Mouse (Mus musculus): Measurements from ENCODE around the gene Pgam2.

Gene Pgam2

DNA sequence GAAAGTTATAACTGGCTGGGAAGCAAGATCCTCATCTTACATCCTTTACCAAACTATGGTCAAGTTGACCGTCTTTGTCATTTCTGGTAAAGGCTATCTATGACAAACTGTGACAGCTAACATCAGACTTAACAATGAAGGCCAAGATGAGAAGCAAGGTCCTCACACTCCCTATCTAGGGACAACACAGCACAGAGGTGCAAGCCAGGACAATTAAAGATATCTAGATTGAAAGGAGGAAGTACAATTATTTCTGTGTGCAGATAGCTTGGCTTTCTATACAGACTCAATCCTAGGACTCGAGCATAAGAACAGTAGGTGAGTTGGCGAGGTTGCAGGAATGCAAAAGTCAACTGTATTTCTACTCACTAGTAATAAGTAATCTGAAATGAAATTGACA lies 2.2 kb upstream of the Pgam2 start:
- DNase-seq (ENCODE audit: low spot score in 2 of 2): no peak

DNA sequence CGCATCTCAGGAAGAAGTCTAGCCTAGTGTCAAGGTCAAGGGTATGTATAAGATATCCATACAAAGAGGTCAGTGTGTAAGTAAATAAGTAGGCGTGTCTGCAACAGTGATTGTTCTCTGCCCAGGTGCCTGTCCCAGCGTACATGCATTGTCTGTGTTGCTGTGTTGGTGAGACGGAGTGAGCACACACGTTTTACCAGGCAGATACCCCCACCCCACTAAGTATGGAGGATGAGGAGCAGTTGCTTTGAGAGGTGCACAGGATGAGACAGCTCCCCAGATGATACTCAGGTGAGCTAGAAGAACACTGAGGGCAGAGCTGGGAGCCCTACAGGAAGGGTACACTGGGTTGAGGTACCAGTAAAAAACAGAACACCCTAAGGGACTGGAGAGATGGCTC lies 641 bp upstream of the Pgam2 start:
- DNase-seq (ENCODE audit: low spot score in 2 of 2): no peak

GRCm38 (mm10) chr11:5802457-5803217 lies 896 bp downstream of the Pgam2 start:
- no peak for DNase-seq (ENCODE audit: low spot score in 2 of 2)

- DNase-seq (ENCODE audit: low spot score in 2 of 2): no peak
These were observed 1.5 kb downstream of the Pgam2 start for GRCm38 (mm10) chr11:5802005-5802404.

DNA sequence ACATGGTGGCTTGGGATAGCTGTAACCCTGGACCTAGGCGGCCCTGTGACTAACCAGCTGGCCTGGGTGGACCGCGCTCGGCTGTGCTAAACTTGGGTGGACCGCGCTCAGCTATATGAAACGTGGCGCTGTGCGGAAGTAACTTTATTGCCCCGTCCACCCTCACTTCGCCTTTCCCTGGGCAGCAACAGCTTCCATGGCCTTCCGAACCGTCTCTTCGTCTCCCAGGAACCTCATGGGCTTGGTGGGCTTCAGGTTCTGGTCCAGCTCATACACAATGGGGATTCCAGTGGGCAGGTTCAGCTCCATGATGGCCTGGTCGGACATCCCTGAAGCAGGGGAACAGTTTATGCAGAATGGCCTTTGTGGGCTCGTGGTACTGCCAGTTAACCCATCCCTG lies 2.0 kb downstream of the Pgam2 start:
- no peak for DNase-seq (ENCODE audit: low spot score in 2 of 2)

DNA sequence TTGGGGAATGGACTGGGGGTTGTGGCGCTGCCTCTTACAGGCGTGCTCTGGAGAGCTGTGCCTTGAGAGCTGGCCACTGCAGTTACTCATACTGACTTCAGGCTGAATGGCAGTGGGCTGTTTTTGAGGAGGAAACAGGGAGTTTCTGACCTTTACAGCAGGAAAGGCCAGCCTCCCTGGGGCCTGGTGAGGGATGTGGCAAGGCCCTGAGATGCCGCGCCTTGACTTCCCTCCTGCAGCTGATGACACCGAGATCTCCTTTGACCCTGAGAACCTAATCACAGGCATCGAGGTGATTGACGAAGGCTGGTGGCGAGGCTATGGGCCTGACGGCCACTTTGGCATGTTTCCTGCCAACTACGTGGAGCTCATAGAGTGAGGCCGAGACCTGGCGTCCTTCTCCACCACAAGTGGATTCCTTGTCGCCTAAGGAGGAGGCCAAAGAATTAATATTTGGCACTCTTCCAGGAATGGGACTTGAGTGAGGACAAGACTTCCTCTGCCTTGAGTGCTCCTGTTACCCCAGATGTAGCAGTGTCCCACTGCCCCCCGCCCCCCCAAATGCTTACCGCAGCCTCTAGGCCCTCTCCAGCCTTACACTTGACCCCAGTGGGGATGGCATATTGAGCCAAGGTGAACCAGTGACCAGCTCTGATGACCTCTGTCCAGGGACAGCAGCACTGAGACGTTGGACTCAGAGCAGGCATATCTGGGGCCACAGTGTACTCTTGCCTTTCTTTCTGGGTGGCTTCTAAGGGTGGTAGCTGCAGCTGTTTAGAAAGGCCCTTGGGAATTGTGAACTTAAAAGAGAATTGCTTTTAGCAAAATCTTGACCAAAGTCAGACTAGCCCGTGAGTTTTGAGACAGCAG lies 3.7 kb downstream of the Pgam2 start:
- DNase-seq (ENCODE audit: low spot score in 2 of 2): no peak

GRCm38 (mm10) chr11:5797928-5798327 lies 5.6 kb downstream of the Pgam2 start:
- DNase-seq (ENCODE audit: low spot score in 2 of 2): no peak

DNA sequence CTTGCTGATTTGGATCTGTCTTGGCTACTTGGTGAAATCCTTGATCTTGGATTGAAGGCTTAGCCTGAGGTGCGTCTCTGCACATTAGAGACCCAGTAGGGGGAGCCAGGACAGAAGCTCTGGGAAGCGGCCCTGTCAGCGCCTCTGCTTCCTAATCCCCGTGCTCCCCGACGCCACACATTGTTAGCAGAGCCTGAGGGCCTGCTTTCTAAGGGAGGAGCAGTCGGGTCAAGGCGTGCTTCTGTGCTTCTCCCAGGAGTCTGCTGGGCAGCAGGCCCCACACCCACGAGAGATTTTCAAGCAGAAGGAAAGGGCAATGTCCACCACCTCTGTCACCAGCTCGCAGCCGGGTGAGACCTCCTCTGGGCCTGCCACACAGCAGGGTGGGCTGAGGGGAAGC lies 6.2 kb downstream of the Pgam2 start:
- DNase-seq (ENCODE audit: low spot score in 2 of 2): no peak

DNA sequence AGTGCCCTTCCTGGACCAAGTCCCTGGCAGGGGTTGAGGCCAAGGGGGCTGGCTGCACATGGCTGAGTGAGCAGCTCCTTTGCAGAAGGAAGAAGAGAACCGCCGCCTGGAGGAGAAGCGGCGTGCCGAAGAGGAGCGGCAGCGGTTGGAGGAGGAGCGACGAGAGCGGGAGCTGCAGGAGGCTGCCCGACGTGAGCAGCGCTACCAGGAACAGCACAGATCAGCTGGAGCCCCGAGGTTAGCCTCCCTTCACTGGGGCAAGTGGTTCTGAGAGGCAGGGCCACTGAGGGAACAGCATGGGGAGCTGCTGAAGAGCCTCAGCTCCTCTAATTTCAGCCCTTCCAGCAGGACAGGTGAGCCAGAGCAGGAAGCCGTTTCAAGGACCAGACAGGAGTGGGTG lies 6.6 kb downstream of the Pgam2 start:
- DNase-seq (ENCODE audit: low spot score in 2 of 2): no peak

GRCm38 (mm10) chr11:5795706-5796105 lies 7.8 kb downstream of the Pgam2 start:
- peak in 1 of 2 experiments; percentile 10 for DNase-seq (ENCODE audit: low spot score in 2 of 2)

DNA sequence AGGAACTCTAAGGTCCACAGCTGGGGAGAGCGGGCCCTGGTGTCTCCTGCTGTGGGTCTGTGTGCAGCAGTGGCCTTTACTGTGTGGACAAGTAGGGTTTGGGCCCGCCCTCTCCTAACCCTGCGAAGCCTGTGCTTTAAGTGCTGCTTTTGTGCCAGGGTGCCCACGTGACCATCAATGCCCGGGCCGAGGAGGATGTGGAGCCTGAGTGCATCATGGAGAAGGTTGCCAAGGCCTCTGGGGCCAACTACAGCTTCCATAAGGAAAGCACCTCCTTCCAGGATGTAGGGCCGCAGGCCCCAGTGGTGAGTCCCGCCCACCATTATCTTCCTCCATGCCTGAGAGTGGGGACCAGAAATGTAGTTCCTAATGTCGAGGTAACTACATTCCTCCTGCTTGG lies 8.2 kb downstream of the Pgam2 start:
- peak in 1 of 2 experiments; percentile 19 for DNase-seq (ENCODE audit: low spot score in 2 of 2)

DNA sequence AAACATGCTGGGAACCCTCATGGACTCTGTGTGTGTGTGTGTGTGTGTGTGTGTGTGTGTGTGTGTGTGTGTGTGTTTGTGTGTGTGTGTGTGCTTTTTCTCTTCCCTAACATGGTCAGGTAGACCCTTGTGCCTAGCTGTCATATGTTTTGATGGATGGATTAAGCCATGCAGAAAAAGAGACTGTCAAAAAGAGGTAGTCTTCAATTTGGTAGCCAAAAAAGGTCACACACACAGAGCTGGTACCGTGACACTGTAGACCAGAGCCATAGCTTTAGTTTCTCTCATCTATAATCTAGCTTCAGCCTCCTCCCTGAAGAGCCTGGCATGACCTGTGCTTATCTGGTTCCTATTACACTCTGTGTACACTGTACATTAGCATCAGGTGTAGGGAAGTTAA lies 13.1 kb downstream of the Pgam2 start:
- DNase-seq (ENCODE audit: low spot score in 2 of 2): no peak

DNA sequence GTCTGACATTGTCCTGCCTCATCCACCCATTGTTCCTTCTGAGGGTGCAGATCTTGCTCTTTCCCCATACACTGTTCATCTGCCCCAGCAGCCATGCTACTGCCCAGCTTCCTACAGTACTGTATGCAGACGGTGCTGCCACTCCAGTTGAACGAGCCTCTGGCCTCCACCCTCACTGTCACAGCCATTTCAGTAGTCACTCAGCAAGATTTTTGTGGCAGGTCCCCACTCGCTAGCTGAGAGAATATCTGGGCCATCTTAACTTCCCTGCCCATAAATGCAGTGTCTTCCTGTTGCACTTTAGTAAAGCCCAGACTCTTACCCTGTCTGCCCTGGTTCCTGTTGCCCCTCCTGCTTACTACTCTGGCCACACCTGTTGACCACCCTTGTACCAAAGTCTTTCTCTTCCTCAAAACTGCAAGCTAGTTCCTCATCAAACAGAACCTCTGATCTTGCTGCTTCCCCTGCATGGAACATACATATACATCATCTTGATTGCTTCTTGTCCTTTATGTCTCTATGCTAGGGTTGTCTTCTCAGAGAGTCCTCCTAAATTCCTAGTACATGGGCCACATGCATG lies 13.7 kb downstream of the Pgam2 start:
- no peak for DNase-seq (ENCODE audit: low spot score in 2 of 2)

DNA sequence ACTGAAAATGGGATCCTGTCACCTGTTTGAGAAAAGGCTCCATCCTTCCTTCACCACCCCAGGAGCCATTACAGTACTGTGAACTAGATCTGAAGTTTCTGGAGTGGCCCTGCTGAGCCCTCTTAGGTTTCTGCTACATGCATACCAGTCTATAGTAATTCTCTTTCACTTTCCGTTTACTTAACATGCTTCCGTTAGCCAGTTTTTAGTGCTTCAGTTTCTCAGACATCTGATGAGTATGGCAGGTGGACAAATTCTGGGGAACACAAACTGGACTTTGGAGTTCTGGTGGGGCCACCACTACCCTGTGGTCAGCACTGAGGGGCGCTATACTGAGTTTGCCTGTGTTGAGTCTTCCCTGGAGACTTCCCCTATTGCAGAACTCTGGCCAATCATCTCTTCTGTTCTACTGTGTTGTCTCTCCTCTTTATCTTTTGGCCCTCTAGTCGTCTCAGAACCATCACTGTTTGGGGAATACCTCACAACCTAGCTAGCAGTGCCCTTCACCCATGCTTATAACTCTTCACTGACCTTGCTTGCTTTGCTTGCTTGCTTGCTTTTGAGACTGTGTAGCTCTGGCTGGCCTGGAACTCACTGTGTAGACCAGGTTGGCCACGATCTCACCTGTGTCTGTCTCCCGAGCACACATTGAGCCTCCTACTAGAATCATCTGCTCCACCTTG lies 14.3 kb downstream of the Pgam2 start:
- no peak for DNase-seq (ENCODE audit: low spot score in 2 of 2)

DNA sequence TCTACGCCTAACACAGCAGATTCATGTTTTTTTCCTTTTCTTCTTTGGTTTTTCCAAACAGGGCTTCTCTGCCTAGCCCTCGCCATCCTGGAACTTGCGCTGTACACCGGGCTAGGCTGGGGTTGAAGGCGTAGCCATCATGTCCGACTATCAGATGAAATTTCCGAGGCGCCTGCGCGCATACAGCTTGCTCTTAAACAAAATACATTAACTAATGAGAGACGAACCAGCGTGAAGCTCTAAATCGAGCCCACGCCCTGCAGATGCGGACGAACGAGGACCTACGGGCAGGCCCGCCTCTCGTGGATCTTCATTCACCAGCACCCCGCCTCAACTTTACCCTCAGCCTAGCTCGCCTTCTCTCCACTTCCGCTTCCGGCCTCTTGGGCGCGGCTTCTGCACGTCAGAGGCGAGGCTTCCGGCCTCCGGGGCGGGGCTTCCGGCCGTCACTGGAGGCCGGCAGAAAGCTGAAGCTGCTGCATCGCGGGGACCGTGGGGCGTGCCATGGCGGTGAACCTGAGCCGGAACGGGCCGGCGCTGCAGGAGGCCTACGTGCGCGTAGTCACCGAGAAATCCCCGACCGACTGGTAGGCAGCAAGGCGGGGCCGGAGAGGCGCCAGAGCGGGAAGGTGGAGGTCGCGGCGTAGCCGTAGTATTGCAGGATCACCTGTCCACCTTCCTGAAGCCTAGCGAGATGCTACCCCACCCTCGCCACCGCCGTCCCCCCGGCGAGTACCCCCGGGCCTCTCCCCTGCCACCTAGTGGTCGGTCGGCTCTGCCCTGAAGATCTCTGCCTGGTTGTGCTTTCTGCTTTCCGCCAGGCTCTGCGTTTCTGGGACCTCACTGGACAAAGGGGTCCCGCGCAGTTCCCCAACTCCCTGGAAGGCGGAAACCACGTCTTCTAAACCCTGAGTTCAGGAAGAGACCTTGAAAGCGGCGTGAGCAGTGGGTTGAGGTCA lies 15.2 kb downstream of the Pgam2 start, which contains the start of gene Dbnl:
Gene Dbnl, plus strand, starts transcription at position 433 of the 959 bp plus-strand sequence.
- peak; percentile 85 to 93 for DNase-seq (ENCODE audit: low spot score in 2 of 2)

GRCm38 (mm10) chr11:5787671-5788055 lies 15.9 kb downstream of the Pgam2 start:
- DNase-seq (ENCODE audit: low spot score in 2 of 2): no peak

DNA sequence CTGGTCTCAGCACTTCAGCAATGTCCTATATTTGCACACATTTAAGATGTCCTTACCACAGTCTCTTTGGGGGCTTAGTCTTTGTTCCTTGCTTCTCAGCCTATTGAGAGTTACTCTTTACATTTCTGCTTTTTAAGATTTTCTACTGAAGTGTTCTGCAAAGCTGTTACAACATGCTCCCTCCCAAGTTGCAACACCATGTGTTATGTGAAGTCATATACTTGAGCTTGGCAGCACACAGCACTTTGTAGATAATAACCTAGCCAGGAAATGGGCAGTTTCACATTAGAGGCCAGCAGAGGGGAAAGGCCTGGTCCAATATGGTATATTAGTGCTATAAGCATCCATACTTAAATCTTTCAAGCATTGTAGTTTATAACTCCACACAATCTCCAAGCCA lies 17.8 kb downstream of the Pgam2 start:
- no peak for DNase-seq (ENCODE audit: low spot score in 2 of 2)

GRCm38 (mm10) chr11:5782199-5782944 lies 21.2 kb downstream of the Pgam2 start:
- no peak for DNase-seq (ENCODE audit: low spot score in 2 of 2)

GRCm38 (mm10) chr11:5780035-5780499 lies 23.5 kb downstream of the Pgam2 start:
- no peak for DNase-seq (ENCODE audit: low spot score in 2 of 2)

- DNase-seq (ENCODE audit: low spot score in 2 of 2): no peak
These were observed 25.1 kb downstream of the Pgam2 start for GRCm38 (mm10) chr11:5778481-5778880.

Measured in cerebellum, postnatal 4 days (tissue).